Mouse (Mus musculus) heart, embryonic 14.5 days (tissue): ENCODE measurements at regions not wholly inside any gene's neighbourhood (a gene's known extent, or its start where the extent isn't known, plus 50 kb on each side); places are given as distances from the start of the nearest gene placed in this dataset.
A peak's percentile ranks its signal among the peaks of the same experiment; 100 is the strongest.

Source experiments
- ATAC-seq: fragments of 200-750 bp; cut with Nextera tagmentation; 2 replicates; pipeline ENCODE4 v1.8.0; 2017; ENCODE audit warnings: low read depth, moderate TSS enrichment; ENCODE audit not compliant: insufficient number of reproducible peaks, insufficient read depth, low FRiP score
- H3K27ac ChIP-seq, 2 experiments: fragments of 200-500 bp in 1 of 2; fragments of 300-500 bp in 1 of 2; sonication (generic) in 1 of 2; replicated peaks in 1 of 2; 2 replicates each; pipeline ENCODE4 v1.5.1; 2012 to 2014; ENCODE audit warnings: low read depth in 2 of 2, low read length in 2 of 2, control low read depth in 1 of 2, mild to moderate bottlenecking in 1 of 2, mixed read lengths in 1 of 2; ENCODE audit not compliant: control insufficient read depth in 1 of 2, insufficient read depth in 1 of 2
- H3K27me3 ChIP-seq: fragments of 300-500 bp; sonication (generic); 2 replicates; pipeline ENCODE4 v1.6.1; 2014; ENCODE audit warnings: mild to moderate bottlenecking, low read length, control low read depth; ENCODE audit not compliant: control insufficient read depth, insufficient read depth
- H3K36me3 ChIP-seq: fragments of 300-500 bp; sonication (generic); 2 replicates; pipeline ENCODE4 v1.6.1; 2014; ENCODE audit warnings: mild to moderate bottlenecking, control low read depth, low read length, mixed read lengths; ENCODE audit not compliant: control insufficient read depth, insufficient read depth
- H3K4me1 ChIP-seq, 2 experiments: fragments of 200-500 bp in 1 of 2; fragments of 300-500 bp in 1 of 2; sonication (generic) in 1 of 2; 2 replicates each; pipeline ENCODE4 v1.6.1; 2012 to 2014; ENCODE audit warnings: low read length in 2 of 2, control low read depth in 1 of 2, mixed read lengths in 1 of 2; ENCODE audit not compliant: control insufficient read depth in 2 of 2, insufficient read depth in 2 of 2
- H3K4me2 ChIP-seq: fragments of 300-500 bp; sonication (generic); 2 replicates; pipeline ENCODE4 v1.6.1; 2014; ENCODE audit warnings: mild to moderate bottlenecking, low read length
- H3K4me3 ChIP-seq, 2 experiments: fragments of 200-500 bp in 1 of 2; fragments of 300-500 bp in 1 of 2; sonication (generic) in 1 of 2; 2 replicates each; pipeline ENCODE4 v1.5.1; 2012 to 2014; ENCODE audit warnings: low read length in 2 of 2, mild to moderate bottlenecking in 2 of 2, control low read depth in 1 of 2, low read depth in 1 of 2, moderate library complexity in 1 of 2; ENCODE audit not compliant: control insufficient read depth in 1 of 2, insufficient read depth in 1 of 2
- H3K9ac ChIP-seq: fragments of 300-500 bp; sonication (generic); 2 replicates; pipeline ENCODE4 v1.6.1; 2014; ENCODE audit warnings: mild to moderate bottlenecking, low read length
- H3K9me3 ChIP-seq: fragments of 300-500 bp; sonication (generic); 2 replicates; pipeline ENCODE4 v1.6.1; 2016; ENCODE audit warnings: low read length, control low read depth; ENCODE audit not compliant: control insufficient read depth
- WGBS: fragments of 180-500 bp; shearing (Covaris S2); extraction: QIAGEN DNeasy Blood & Tissue Kit; methylation state at CpG from one replicate; pipeline ENCODE4 v1.1.7; 2014; 5-methylcytosine and 5-hydroxymethylcytosine counted together

GRCm38 (mm10) chr2:117538865-117539264 is 196.1 kb upstream of the Rasgrp1 start:
- Histone ChIP-seq H3K4me1 (no peaks in the 10 kb centered on the region), H3K4me2 (no peak overlapping the region), H3K27me3 (no peaks in the 10 kb centered on the region), H3K4me3 (no peak overlapping the region), H3K9me3 (no peaks in the 10 kb centered on the region), H3K9ac (no peak overlapping the region), H3K27ac (no peak overlapping the region), H3K36me3 (no peaks in the 10 kb centered on the region)
- ATAC-seq = no peak
- WGBS = 71% methylated on average over 5 of the region's 5 CpGs

GRCm38 (mm10) chr2:117539285-117539684 is 196.5 kb upstream of the Rasgrp1 start:
- ATAC-seq = no peak
- no peaks in the 10 kb centered on the region for H3K36me3 ChIP-seq
- H3K9ac ChIP-seq = no peak overlapping the region
- no peaks in the 10 kb centered on the region for H3K9me3 ChIP-seq
- H3K4me2 ChIP-seq = no peak overlapping the region
- no peaks in the 10 kb centered on the region for H3K27me3 ChIP-seq
- no peak overlapping the region for H3K4me3 ChIP-seq
- no peak overlapping the region for H3K27ac ChIP-seq
- H3K4me1 ChIP-seq = no peaks in the 10 kb centered on the region
- WGBS = 80% methylated on average over 3 of the region's 3 CpGs

- no peaks in the 10 kb centered on the region for H3K36me3 ChIP-seq
- no peak for ATAC-seq
- H3K9me3 ChIP-seq = no peaks in the 10 kb centered on the region
- no peak overlapping the region for H3K4me2 ChIP-seq
- H3K27me3 ChIP-seq = no peaks in the 10 kb centered on the region
- WGBS = 9% methylated on average over 6 of the region's 6 CpGs
- H3K9ac ChIP-seq = no peak overlapping the region
- no peaks in the 10 kb centered on the region for H3K4me1 ChIP-seq
- H3K4me3 ChIP-seq = no peak overlapping the region
- no peak overlapping the region for H3K27ac ChIP-seq
Measured at GRCm38 (mm10) chr2:117541471-117541870, 198.7 kb upstream of the Rasgrp1 start.

DNA sequence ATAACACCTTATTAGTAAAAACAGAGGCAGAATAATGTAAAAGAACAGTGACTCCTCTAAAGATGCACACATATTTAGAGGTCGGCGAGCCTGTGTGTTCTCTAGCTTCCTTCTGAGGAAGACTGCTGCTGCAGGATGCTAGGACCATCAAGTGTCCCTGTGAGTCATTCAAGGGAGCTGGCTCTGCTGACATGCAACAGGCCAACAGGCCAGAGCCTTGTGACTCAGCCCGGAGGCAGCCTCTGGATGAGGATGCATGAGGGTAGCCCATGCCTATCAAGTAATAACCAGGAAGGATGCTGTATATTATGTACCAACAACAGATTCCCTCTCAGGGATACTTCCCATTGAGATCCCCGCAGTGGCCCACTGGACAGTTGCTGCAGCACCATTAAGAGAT is 199.5 kb upstream of the Rasgrp1 start:
- Histone ChIP-seq H3K27ac (no peak overlapping the region), H3K9ac (no peak overlapping the region), H3K4me2 (no peak overlapping the region), H3K9me3 (no peaks in the 10 kb centered on the region), H3K36me3 (no peaks in the 10 kb centered on the region), H3K4me1 (no peaks in the 10 kb centered on the region), H3K4me3 (no peak overlapping the region), H3K27me3 (no peaks in the 10 kb centered on the region)
- no peak for ATAC-seq
- WGBS = 45% methylated on average over 4 of the region's 4 CpGs

DNA sequence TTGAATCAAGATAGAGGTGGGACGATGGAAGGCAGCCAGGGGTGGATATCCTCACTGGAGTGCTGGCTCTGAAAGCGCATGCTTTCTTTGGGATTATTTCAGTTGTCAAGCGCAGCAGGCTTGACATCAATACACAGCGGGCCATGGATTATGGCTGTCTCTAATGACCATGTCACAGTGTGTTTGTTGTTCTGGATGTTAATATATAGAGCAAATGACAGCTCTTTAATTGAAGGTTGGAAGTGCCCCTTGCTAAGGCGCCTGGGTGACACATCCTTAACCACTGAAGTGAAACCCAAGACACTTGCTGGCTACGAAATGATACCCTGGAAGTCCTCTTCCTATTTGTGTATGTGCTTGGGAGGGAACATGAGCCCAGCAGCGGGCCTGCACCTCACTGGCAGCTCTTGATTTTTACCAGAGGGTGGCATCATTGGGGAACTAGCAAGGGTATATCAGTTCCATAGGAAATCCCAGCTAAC is 200.5 kb upstream of the Rasgrp1 start:
- Histone ChIP-seq H3K9ac (no peak overlapping the region), H3K36me3 (no peaks in the 10 kb centered on the region), H3K4me2 (no peak overlapping the region), H3K27me3 (no peaks in the 10 kb centered on the region), H3K9me3 (no peaks in the 10 kb centered on the region), H3K4me3 (no peak overlapping the region), H3K27ac (no peak overlapping the region), H3K4me1 (peaks cover 0 to 4% of the 10 kb centered on the region in 2 experiments; a peak in 1 of 4 replicates)
- 75% methylated on average over 7 of the region's 7 CpGs for WGBS
- no peak for ATAC-seq

- H3K4me3 ChIP-seq = no peak overlapping the region
- no peak overlapping the region for H3K9ac ChIP-seq
- H3K27me3 ChIP-seq = no peaks in the 10 kb centered on the region
- no peaks in the 10 kb centered on the region for H3K9me3 ChIP-seq
- H3K4me2 ChIP-seq = no peak overlapping the region
- H3K4me1 ChIP-seq = peaks cover 0 to 4% of the 10 kb centered on the region in 2 experiments; a peak in 1 of 4 replicates
- ATAC-seq = no peak
- 41% methylated on average over 4 of the region's 4 CpGs for WGBS
- H3K27ac ChIP-seq = no peak overlapping the region; a peak in 1 of 4 replicates
- H3K36me3 ChIP-seq = no peaks in the 10 kb centered on the region
Measured at GRCm38 (mm10) chr2:117548273-117548672, 205.5 kb upstream of the Rasgrp1 start.

- no peaks in the 10 kb centered on the region for H3K27me3 ChIP-seq
- ATAC-seq = no peak
- H3K9ac ChIP-seq = no peak overlapping the region
- no peaks in the 10 kb centered on the region for H3K4me1 ChIP-seq
- H3K4me3 ChIP-seq = no peak overlapping the region
- no peaks in the 10 kb centered on the region for H3K9me3 ChIP-seq
- no peak overlapping the region for H3K4me2 ChIP-seq
- H3K27ac ChIP-seq = no peak overlapping the region
- H3K36me3 ChIP-seq = no peaks in the 10 kb centered on the region
- 65% methylated on average over 2 of the region's 2 CpGs for WGBS
Measured at GRCm38 (mm10) chr2:117556301-117556700, 213.5 kb upstream of the Rasgrp1 start.

DNA sequence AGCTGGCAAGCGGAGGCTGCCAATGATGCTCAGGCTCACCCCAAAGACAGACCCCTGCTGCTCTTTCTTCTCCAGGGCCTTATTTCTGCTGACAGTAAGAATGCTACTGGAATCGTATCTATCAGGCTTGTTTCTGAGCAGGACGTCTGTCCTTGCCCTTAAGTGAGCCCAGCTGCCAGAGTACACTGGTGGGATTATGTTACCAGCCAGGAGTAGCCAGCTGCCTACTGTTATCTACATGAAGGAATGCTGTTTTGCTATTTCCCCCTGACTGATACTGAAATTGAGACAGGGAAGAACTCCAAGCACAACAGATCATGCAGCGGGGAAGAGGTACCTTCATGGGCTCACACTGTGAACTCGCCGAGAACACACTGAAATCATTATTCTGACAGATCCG is 228.2 kb upstream of the Rasgrp1 start:
- Histone ChIP-seq H3K4me1 (peaks cover 12% of the 10 kb centered on the region in 2 experiments), H3K27me3 (no peaks in the 10 kb centered on the region), H3K4me3 (no peak overlapping the region), H3K9me3 (no peaks in the 10 kb centered on the region), H3K9ac (no peak overlapping the region), H3K36me3 (no peaks in the 10 kb centered on the region), H3K4me2 (peak overlapping the region; percentile 34; the same call in 1 of the 2 replicates), H3K27ac (peak overlapping the region; percentile 57 to 66)
- WGBS = 26% methylated on average over 7 of the region's 7 CpGs
- ATAC-seq = peak; percentile 68
